8 mouse cellular contexts compared by ENCODE assay signal in the genomic region with DNA sequence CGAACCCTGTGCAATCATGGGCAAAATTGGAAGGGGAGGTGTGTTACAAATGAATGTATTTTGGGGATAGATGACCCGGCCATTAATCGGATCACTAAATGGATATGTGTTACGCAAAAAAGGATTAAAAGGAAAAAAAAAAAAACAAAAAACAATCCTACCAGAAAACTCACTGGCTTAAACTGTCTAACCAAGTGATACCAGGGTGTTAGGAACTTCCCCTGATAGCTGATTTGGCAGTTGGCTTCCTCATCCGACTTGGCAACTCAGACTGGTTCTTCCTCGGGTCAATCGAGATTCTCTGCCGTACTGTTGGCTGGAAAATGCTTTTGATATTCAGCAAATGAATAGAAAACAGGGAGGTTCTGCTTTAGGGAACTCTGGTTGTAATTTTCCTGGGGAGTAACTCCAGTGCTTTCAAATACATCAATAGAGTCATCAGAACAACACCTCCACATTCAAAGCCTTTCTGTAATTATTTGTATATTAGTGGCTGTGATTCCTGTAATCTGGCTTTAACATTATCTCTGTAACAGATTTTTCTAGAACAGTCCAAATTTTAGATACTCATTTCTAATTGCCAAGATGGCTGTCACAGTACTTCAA. TPM values are rescaled to one million over a fixed set of nuclear protein-coding genes. Genes with fewer than 3 reads are reported as not detected.
DNase-seq lines count a peak whose midpoint lies in the region; ATAC-seq and TF ChIP-seq lines count a peak whose summit lies in the region.

No protein-coding gene starts in this region.

- H3K9ac ChIP-seq in embryonic facial prominence, embryonic 11.5 days (replicated peaks; ENCODE audit: low read length), result no peak overlapping the region

- H3K4me1 ChIP-seq in embryonic facial prominence, embryonic 11.5 days (ENCODE audit: control insufficient read depth, insufficient read depth, low read length), result no peaks in the 10 kb centered on the region; the same call in 1 of the 2 replicates
- peaks cover 18% of the 10 kb centered on the region for H3K4me1 ChIP-seq in midbrain, embryonic 10.5 days

- no peaks in the 10 kb centered on the region for H3K9me3 ChIP-seq in embryonic facial prominence, embryonic 11.5 days (replicated peaks; ENCODE audit: control insufficient read depth, low read length)
- H3K9me3 ChIP-seq in midbrain, embryonic 10.5 days (replicated peaks), result no peaks in the 10 kb centered on the region

- peak overlapping the region; percentile 46 for H3ac ChIP-seq in C2C12 (ENCODE audit: control insufficient read depth, insufficient read length, low read depth)

- H3K36me3 ChIP-seq in C2C12 (ENCODE audit: control insufficient read depth, insufficient read depth), result no peaks in the 10 kb centered on the region
- no peaks in the 10 kb centered on the region for H3K36me3 ChIP-seq in embryonic facial prominence, embryonic 11.5 days (replicated peaks; ENCODE audit: control insufficient read depth, insufficient read depth, low read depth, low read length)
- H3K36me3 ChIP-seq in midbrain, embryonic 10.5 days, result 0 out of 2 replicates have a peak, but pooled peaks cover 7% of the 10 kb centered on the region

- ATAC-seq in embryonic facial prominence, embryonic 11.5 days (replicated peaks; ENCODE audit: insufficient number of reproducible peaks, low FRiP score, low TSS enrichment, low read depth), result no peak

- H3K79me3 ChIP-seq in C2C12 (ENCODE audit: low read depth), result peaks cover 39% of the 10 kb centered on the region

- peak overlapping the region; percentile 97 for H3K4me3 ChIP-seq in C2C12 (ENCODE audit: insufficient read depth, poor library complexity, severe bottlenecking)
- H3K4me3 ChIP-seq in embryonic facial prominence, embryonic 11.5 days (ENCODE audit: low read depth, low read length), result peak overlapping the region; percentile 96
- H3K4me3 ChIP-seq in midbrain, embryonic 10.5 days, result peak overlapping the region; percentile 83

- peak; percentile 9 for DNase-seq in embryo, embryonic 11 days
- DNase-seq in embryo, embryonic 9.5 days (ENCODE audit: extremely low spot score), result no peak
- no peak for DNase-seq in embryonic facial prominence, embryonic 11.5 days (ENCODE audit: low spot score)
- peak; percentile 18 to 41 for DNase-seq in heart, postnatal 14 days
- peak; percentile 25 to 61 for DNase-seq in layer of hippocampus, postnatal 14 days (ENCODE audit: low spot score in 2 of 2)
- no peak for DNase-seq in midbrain, embryonic 10.5 days (ENCODE audit: low spot score)
- no peak for DNase-seq in right cerebral cortex, postnatal 36 days (ENCODE audit: low spot score in 2 of 2)

- H3K27ac ChIP-seq in embryonic facial prominence, embryonic 11.5 days (replicated peaks; ENCODE audit: low read depth, low read length), result no peak overlapping the region
- peak overlapping the region; percentile 92 for H3K27ac ChIP-seq in midbrain, embryonic 10.5 days (replicated peaks)

- H3K4me2 ChIP-seq in embryonic facial prominence, embryonic 11.5 days (ENCODE audit: low read depth, low read length), result peak overlapping the region; percentile 67

- peaks cover 44% of the 10 kb centered on the region for H3K79me2 ChIP-seq in C2C12 (ENCODE audit: control insufficient read depth, insufficient read depth)

- WGBS in embryonic facial prominence, embryonic 11.5 days, result under 1% methylated on average over 8 of the region's 8 CpGs
- 3% methylated on average over 8 of the region's 8 CpGs for WGBS in midbrain, embryonic 10.5 days

- no peak for TF ChIP-seq CTCF in C2C12 (IDR thresholded peaks at IDR 0.05; ENCODE audit: control insufficient read depth, insufficient read depth, insufficient read length)

- intact Hi-C loops in heart, postnatal 14 days (cut with DNase I), result no loop called here

- no peaks in the 10 kb centered on the region for H3K27me3 ChIP-seq in C2C12 (ENCODE audit: control insufficient read depth, insufficient read depth, insufficient read length)
- no peaks in the 10 kb centered on the region for H3K27me3 ChIP-seq in embryonic facial prominence, embryonic 11.5 days (ENCODE audit: control insufficient read depth, insufficient read depth, low read length)
- peaks cover 5% of the 10 kb centered on the region for H3K27me3 ChIP-seq in midbrain, embryonic 10.5 days (ENCODE audit: low read depth, poor library complexity, severe bottlenecking)

TF ChIP-seq in C2C12, 6 proteins besides CTCF, POLR2A, EP300 and RAD21:
- no peak for TF ChIP-seq MAX (IDR thresholded peaks at IDR 0.05)
- no peak for TF ChIP-seq MYOG (IDR thresholded peaks at IDR 0.05; ENCODE audit: control insufficient read depth, extremely low read depth, insufficient read length)
- no peak for TF ChIP-seq MYOD1 (IDR thresholded peaks at IDR 0.05; ENCODE audit: control insufficient read depth, insufficient read length, low read depth)
- no peak for TF ChIP-seq USF1 (IDR thresholded peaks at IDR 0.05; ENCODE audit: low read depth)
- TF ChIP-seq CEBPB (IDR thresholded peaks at IDR 0.05; ENCODE audit: low read depth), result no peak
- no peak for TF ChIP-seq FOSL1 (IDR thresholded peaks at IDR 0.05; ENCODE audit: insufficient read depth, low read length, poor library complexity, severe bottlenecking)

RNA-seq across cellular contexts. Expression of a gene that starts 0.7 kb away (rescaled TPM):
- polyA plus RNA-seq in C2C12 (2012; fragmentation: generic; extraction: Trizol), result 21.8 TPM
- 87.2 and 88.0 TPM in 2 replicates for polyA plus RNA-seq in embryonic facial prominence, embryonic 11.5 days (2014; fragmentation: Nextera tagmentation; extraction: Ambion mirVana)
- 10 to 100 TPM; 27.8 to 32.0 TPM for total RNA-seq in heart, postnatal 14 days (2021)
- 10 to 100 TPM; 58.8 to 62.2 TPM for total RNA-seq in layer of hippocampus, postnatal 14 days (2021)
- 70.1 and 73.4 TPM in 2 replicates for polyA plus RNA-seq in midbrain, embryonic 10.5 days (2016; fragmentation: Nextera tagmentation; extraction: Ambion mirVana)

RNA-seq across cellular contexts. Expression of a gene that starts 32.8 kb away (rescaled TPM):
- polyA plus RNA-seq in C2C12 (2012; fragmentation: generic; extraction: Trizol), result 322 TPM
- 308 and 321 TPM in 2 replicates for polyA plus RNA-seq in embryonic facial prominence, embryonic 11.5 days (2014; fragmentation: Nextera tagmentation; extraction: Ambion mirVana)
- 100 to 1,000 TPM; 370 to 409 TPM for total RNA-seq in heart, postnatal 14 days (2021)
- total RNA-seq in layer of hippocampus, postnatal 14 days (2021), result 100 to 1,000 TPM; 178 to 208 TPM
- polyA plus RNA-seq in midbrain, embryonic 10.5 days (2016; fragmentation: Nextera tagmentation; extraction: Ambion mirVana), result 328 and 330 TPM in 2 replicates

RNA-seq across cellular contexts. Expression of a gene that starts 36.9 kb away (rescaled TPM):
- polyA plus RNA-seq in C2C12 (2012; fragmentation: generic; extraction: Trizol), result 0.14 TPM
- 0.46 and 0.91 TPM in 2 replicates for polyA plus RNA-seq in embryonic facial prominence, embryonic 11.5 days (2014; fragmentation: Nextera tagmentation; extraction: Ambion mirVana)
- total RNA-seq in heart, postnatal 14 days (2021), result under 1 TPM in 1 of 2 experiments, not detected in 1; 0.29 TPM
- 1 to 10 TPM; 1.7 TPM for total RNA-seq in layer of hippocampus, postnatal 14 days (2021)
- 0.11 and 0.72 TPM in 2 replicates for polyA plus RNA-seq in midbrain, embryonic 10.5 days (2016; fragmentation: Nextera tagmentation; extraction: Ambion mirVana)

Comparison
In these comparisons a context has a peak if more than half of its experiments do, and no peak if none do; other contexts are left out.
1. DNase-seq: peak in embryo, embryonic 11 days (single experiment), heart, postnatal 14 days (2 of 2) and layer of hippocampus, postnatal 14 days (2 of 2); none in embryo, embryonic 9.5 days (single experiment), embryonic facial prominence, embryonic 11.5 days (single experiment), midbrain, embryonic 10.5 days (single experiment) and right cerebral cortex, postnatal 36 days (0 of 2).
2. Peak in every context shown above with its lines, with median percentiles within 50 percentile points of each other: H3K4me3 ChIP-seq.